Mouse (Mus musculus): ENCODE data around the gene Armc8. TPM values are rescaled to one million over a fixed set of nuclear protein-coding genes. Genes with fewer than 3 reads are reported as not detected.
"Not testable (repeated sequence)": the region's sequence is repeated elsewhere in the genome, so short reads cannot be mapped to it uniquely, and the experiment has no call there.

Gene Armc8
- total RNA-seq (2014; fragmentation: Nextera tagmentation), result 23.7 and 28.9 TPM in 2 replicates
- 28.1 and 30.5 TPM in 2 replicates for total RNA-seq (2017)

GRCm38 (mm10) chr9:99568347-99569070, at the start of gene Armc8:
Gene Armc8, minus strand, starts transcription at chr9:99568899.
- peak; percentile 94 for ATAC-seq (replicated peaks; ENCODE audit: poor library complexity, severe bottlenecking)

- ATAC-seq (replicated peaks; ENCODE audit: poor library complexity, severe bottlenecking), result no peak
Observed at GRCm38 (mm10) chr9:99612202-99612601, 43.5 kb upstream of the Armc8 start, which contains the start of gene A4gnt. Gene A4gnt, plus strand, starts transcription at chr9:99612502.

GRCm38 (mm10) chr9:99603566-99603965, 34.9 kb upstream of the Armc8 start:
- ATAC-seq (replicated peaks; ENCODE audit: poor library complexity, severe bottlenecking), result no peak

GRCm38 (mm10) chr9:99599127-99599526, 30.4 kb upstream of the Armc8 start:
- ATAC-seq (replicated peaks; ENCODE audit: poor library complexity, severe bottlenecking), result not testable (repeated sequence)

- peak; percentile 85 for ATAC-seq (replicated peaks; ENCODE audit: poor library complexity, severe bottlenecking)
Observed at GRCm38 (mm10) chr9:99591144-99591543, 22.4 kb upstream of the Armc8 start.

- peak; percentile 62; the same call in 1 of the 2 replicates for ATAC-seq (replicated peaks; ENCODE audit: poor library complexity, severe bottlenecking)
Observed at GRCm38 (mm10) chr9:99587505-99588202, 19.0 kb upstream of the Armc8 start.

- peak; percentile 69 for ATAC-seq (replicated peaks; ENCODE audit: poor library complexity, severe bottlenecking)
Observed at GRCm38 (mm10) chr9:99580655-99581054, 12.0 kb upstream of the Armc8 start.

- ATAC-seq (replicated peaks; ENCODE audit: poor library complexity, severe bottlenecking), result peak; percentile 98
Observed at GRCm38 (mm10) chr9:99575677-99576480, 7.2 kb upstream of the Armc8 start, which contains the start of gene Dbr1. Gene Dbr1, plus strand, starts transcription at chr9:99575799.

GRCm38 (mm10) chr9:99569071-99569397, 335 bp upstream of the Armc8 start:
- no peak for ATAC-seq (replicated peaks; ENCODE audit: poor library complexity, severe bottlenecking)

- peak; percentile 6 for ATAC-seq (replicated peaks; ENCODE audit: poor library complexity, severe bottlenecking)
Observed at GRCm38 (mm10) chr9:99568023-99568346, 714 bp downstream of the Armc8 start.

GRCm38 (mm10) chr9:99563714-99564113, 5.0 kb downstream of the Armc8 start:
- peak; percentile 89 for ATAC-seq (replicated peaks; ENCODE audit: poor library complexity, severe bottlenecking)

- no peak for ATAC-seq (replicated peaks; ENCODE audit: poor library complexity, severe bottlenecking)
Observed at GRCm38 (mm10) chr9:99560389-99560788, 8.3 kb downstream of the Armc8 start.

GRCm38 (mm10) chr9:99559557-99559904, 9.2 kb downstream of the Armc8 start:
- peak; percentile 65 for ATAC-seq (replicated peaks; ENCODE audit: poor library complexity, severe bottlenecking)

GRCm38 (mm10) chr9:99558824-99559556, 9.7 kb downstream of the Armc8 start:
- peak; percentile 72 for ATAC-seq (replicated peaks; ENCODE audit: poor library complexity, severe bottlenecking)

GRCm38 (mm10) chr9:99557580-99558300, 11.0 kb downstream of the Armc8 start:
- no peak for ATAC-seq (replicated peaks; ENCODE audit: poor library complexity, severe bottlenecking)

GRCm38 (mm10) chr9:99555253-99555652, 13.4 kb downstream of the Armc8 start:
- no peak for ATAC-seq (replicated peaks; ENCODE audit: poor library complexity, severe bottlenecking)

GRCm38 (mm10) chr9:99554052-99554451, 14.6 kb downstream of the Armc8 start:
- ATAC-seq (replicated peaks; ENCODE audit: poor library complexity, severe bottlenecking), result no peak

GRCm38 (mm10) chr9:99553049-99553448, 15.7 kb downstream of the Armc8 start:
- no peak for ATAC-seq (replicated peaks; ENCODE audit: poor library complexity, severe bottlenecking)

- ATAC-seq (replicated peaks; ENCODE audit: poor library complexity, severe bottlenecking), result no peak
Observed at GRCm38 (mm10) chr9:99552068-99552467, 16.6 kb downstream of the Armc8 start.

- ATAC-seq (replicated peaks; ENCODE audit: poor library complexity, severe bottlenecking), result no peak
Observed at GRCm38 (mm10) chr9:99546259-99546658, 22.4 kb downstream of the Armc8 start.

All from granulocyte monocyte progenitor cell, adult 5-6 weeks (primary cell).